Mouse (Mus musculus): ENCODE results near the gene Glra1.

GRCm38 (mm10) chr11:55636961-55637360 is 29.0 kb upstream of the Glra1 start:
- no peak for TF ChIP-seq MAFK (IDR thresholded peaks at IDR 0.05; ENCODE audit: insufficient read depth, low read depth, low read length)
- TF ChIP-seq ZNF384 (IDR thresholded peaks at IDR 0.05; ENCODE audit: low read depth, low read length), result no peak
- TF ChIP-seq HCFC1 (IDR thresholded peaks at IDR 0.05; ENCODE audit: borderline replicate concordance, insufficient read depth, low read length), result no peak
- TF ChIP-seq ZC3H11A (IDR thresholded peaks at IDR 0.05; ENCODE audit: borderline replicate concordance, low read depth, low read length), result no peak
- TF ChIP-seq CHD2 (IDR thresholded peaks at IDR 0.05; ENCODE audit: low read depth, low read length), result no peak
